Mouse (Mus musculus) forebrain, embryonic 14.5 days (tissue): ENCODE results near the gene Gm44965. TPM values are rescaled to one million over a fixed set of nuclear protein-coding genes. Genes with fewer than 3 reads are reported as not detected.
"Not testable (repeated sequence)": the region's sequence is repeated elsewhere in the genome, so short reads cannot be mapped to it uniquely, and the experiment has no call there.

ENCODE experiments used
- ATAC-seq: fragments of 200-750 bp; cut with Nextera tagmentation; 2 replicates; pipeline ENCODE4 v1.8.0; 2017; ENCODE audit warnings: mild to moderate bottlenecking, moderate library complexity
- DNase-seq: peaks from one replicate; pipeline ENCODE4 v3.0.0-alpha.2; 2015; ENCODE audit warnings: low spot score
- H3K27ac ChIP-seq: fragments of 300-500 bp; sonication (generic); 2 replicates; pipeline ENCODE4 v1.5.1; 2014; ENCODE audit warnings: low read depth, mild to moderate bottlenecking, control low read depth, low read length, moderate library complexity
- H3K27me3 ChIP-seq: fragments of 300-500 bp; sonication (generic); replicated peaks from 2 replicates; pipeline ENCODE4 v1.6.1; 2014; ENCODE audit warnings: low read length, control low read depth, mixed read lengths; ENCODE audit not compliant: control insufficient read depth, insufficient read depth
- H3K36me3 ChIP-seq: fragments of 300-500 bp; sonication (generic); 2 replicates; pipeline ENCODE4 v1.6.1; 2014; ENCODE audit warnings: low read length, control low read depth; ENCODE audit not compliant: control insufficient read depth, insufficient read depth
- H3K4me1 ChIP-seq: fragments of 300-500 bp; sonication (generic); 2 replicates; pipeline ENCODE4 v1.6.1; 2014; ENCODE audit warnings: antibody characterized with exemption, low read length, control low read depth; ENCODE audit not compliant: control insufficient read depth, insufficient read depth
- H3K4me2 ChIP-seq: fragments of 300-500 bp; sonication (generic); 2 replicates; pipeline ENCODE4 v1.6.1; 2014; ENCODE audit warnings: mild to moderate bottlenecking, control low read depth, low read length
- H3K4me3 ChIP-seq: fragments of 300-500 bp; sonication (generic); 2 replicates; pipeline ENCODE4 v1.5.1; 2014; ENCODE audit warnings: low read depth, low read length, control low read depth
- H3K9ac ChIP-seq: fragments of 300-500 bp; sonication (generic); 2 replicates; pipeline ENCODE4 v1.6.1; 2014; ENCODE audit warnings: mild to moderate bottlenecking, low read length, control low read depth, moderate library complexity
- H3K9me3 ChIP-seq: fragments of 300-500 bp; sonication (generic); replicated peaks from 2 replicates; pipeline ENCODE4 v1.6.1; 2016; ENCODE audit warnings: low read length, control low read depth, mixed read lengths; ENCODE audit not compliant: control insufficient read depth
- WGBS: fragments of 180-500 bp; shearing (Covaris S2); extraction: QIAGEN DNeasy Blood & Tissue Kit; methylation state at CpG from one replicate; pipeline ENCODE4 v1.1.7; 2014; 5-methylcytosine and 5-hydroxymethylcytosine counted together
- polyA plus RNA-seq: library from polyadenylated mRNA; unstranded; fragments of >200 nt; fragmentation: Nextera tagmentation; extraction: Ambion mirVana; gene quantifications from 2 replicates; pipeline ENCODE4 v1.2.1, GENCODE M21; 2014

The Gm44965 gene
- polyA plus RNA-seq, 1 experiment from 2014 or later, result not detected

GRCm38 (mm10) chr6:48609512-48609911, 15.8 kb downstream of the Gm44965 start:
- ATAC-seq (no peak), DNase-seq (no peak)
- no peak overlapping the region for H3K9ac ChIP-seq
- H3K36me3 ChIP-seq, result peaks cover 13% of the 10 kb centered on the region
- H3K27ac ChIP-seq, result no peak overlapping the region
- H3K9me3 ChIP-seq, result no peaks in the 10 kb centered on the region
- WGBS, result 64% methylated on average over 7 of the region's 7 CpGs
- H3K27me3 ChIP-seq, result no peaks in the 10 kb centered on the region
- H3K4me2 ChIP-seq, result no peak overlapping the region
- H3K4me1 ChIP-seq, result no peaks in the 10 kb centered on the region
- H3K4me3 ChIP-seq, result no peak overlapping the region

- Histone ChIP-seq H3K4me1 (no peaks in the 10 kb centered on the region), H3K4me3 (no peak overlapping the region), H3K9me3 (no peaks in the 10 kb centered on the region), H3K27me3 (no peaks in the 10 kb centered on the region), H3K4me2 (no peak overlapping the region), H3K36me3 (peaks cover 15% of the 10 kb centered on the region), H3K9ac (no peak overlapping the region), H3K27ac (no peak overlapping the region)
- 88% methylated on average over 3 of the region's 3 CpGs for WGBS
- ATAC-seq (no peak), DNase-seq (no peak)
These were observed 16.9 kb downstream of the Gm44965 start for GRCm38 (mm10) chr6:48610657-48611056.

DNA sequence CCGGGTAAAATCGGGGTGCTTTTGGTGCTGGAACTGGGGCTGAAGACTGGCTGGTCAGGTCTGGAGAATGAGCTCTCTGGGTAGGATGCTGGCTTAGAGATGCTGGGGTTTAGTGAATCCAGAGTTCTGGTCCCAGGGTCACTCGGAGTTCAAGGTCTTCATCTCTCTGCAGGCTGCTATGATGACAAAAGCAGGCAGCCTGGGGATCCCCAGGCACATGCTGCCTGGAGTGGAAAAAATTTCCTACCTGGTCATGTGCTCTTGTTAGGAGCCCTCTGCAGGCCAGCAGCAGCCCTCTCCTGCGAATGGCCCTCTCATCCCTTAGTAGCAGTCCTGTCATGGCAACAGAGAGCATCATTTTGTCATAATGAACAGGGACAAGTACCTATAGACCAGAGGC, 19.7 kb downstream of the Gm44965 start:
- no peaks in the 10 kb centered on the region for H3K4me1 ChIP-seq
- no peak overlapping the region for H3K27ac ChIP-seq
- peaks cover 20% of the 10 kb centered on the region for H3K36me3 ChIP-seq
- ATAC-seq, result no peak
- no peaks in the 10 kb centered on the region for H3K27me3 ChIP-seq
- no peaks in the 10 kb centered on the region for H3K9me3 ChIP-seq
- H3K9ac ChIP-seq, result no peak overlapping the region
- no peak overlapping the region for H3K4me2 ChIP-seq
- H3K4me3 ChIP-seq, result no peak overlapping the region
- DNase-seq, result no peak
- 88% methylated on average over 4 of the region's 4 CpGs for WGBS

DNA sequence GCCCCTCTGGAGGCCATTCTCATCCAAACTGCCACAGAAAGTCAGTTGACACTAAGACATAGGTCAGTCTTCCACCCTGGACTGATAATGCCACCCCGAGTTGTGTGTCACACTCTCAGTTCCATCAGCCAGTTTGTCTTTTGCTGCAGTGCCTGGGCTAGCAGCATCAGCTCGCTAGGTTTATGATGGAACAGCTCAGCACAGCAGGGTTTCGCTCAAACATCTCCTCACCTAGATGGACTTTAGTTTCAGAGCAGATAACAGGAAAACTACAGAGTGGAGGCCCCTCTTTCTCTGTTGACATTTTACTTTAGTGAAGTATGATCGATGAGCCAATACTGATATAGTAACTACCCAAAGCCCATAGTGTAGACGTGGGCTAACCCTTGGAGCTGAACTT, 21.0 kb downstream of the Gm44965 start:
- H3K4me3 ChIP-seq, result no peak overlapping the region
- ATAC-seq (no peak), DNase-seq (no peak)
- H3K27ac ChIP-seq, result no peak overlapping the region
- peaks cover 28% of the 10 kb centered on the region for H3K36me3 ChIP-seq
- H3K27me3 ChIP-seq, result no peaks in the 10 kb centered on the region
- no peak overlapping the region for H3K9ac ChIP-seq
- no peaks in the 10 kb centered on the region for H3K4me1 ChIP-seq
- no peak overlapping the region for H3K4me2 ChIP-seq
- H3K9me3 ChIP-seq, result no peaks in the 10 kb centered on the region
- 94% methylated on average over 5 of the region's 5 CpGs for WGBS

DNA sequence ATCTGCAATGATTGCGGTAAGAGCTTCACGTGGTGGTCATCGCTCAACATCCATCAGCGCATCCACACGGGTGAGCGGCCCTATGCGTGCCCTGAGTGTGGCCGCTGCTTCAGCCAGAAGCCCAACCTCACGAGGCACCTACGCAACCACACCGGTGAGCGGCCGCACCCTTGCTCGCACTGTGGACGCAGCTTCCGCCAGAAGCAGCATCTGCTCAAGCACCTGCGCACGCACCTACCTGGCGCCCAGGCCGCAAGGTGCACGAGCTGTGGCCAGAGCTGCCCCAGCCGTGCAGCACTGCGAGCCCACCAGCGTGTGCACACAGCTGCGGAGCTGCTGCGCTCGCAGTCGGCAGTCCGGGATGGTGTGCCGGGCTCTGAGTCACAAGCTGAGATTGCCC, 26.3 kb downstream of the Gm44965 start:
- ATAC-seq (no peak), DNase-seq (no peak)
- WGBS, result 95% methylated on average over 30 of the region's 30 CpGs
- Histone ChIP-seq H3K4me1 (no peaks in the 10 kb centered on the region), H3K4me2 (no peak overlapping the region), H3K9ac (no peak overlapping the region), H3K36me3 (peaks cover 34% of the 10 kb centered on the region), H3K27ac (no peak overlapping the region), H3K9me3 (no peaks in the 10 kb centered on the region), H3K27me3 (no peaks in the 10 kb centered on the region), H3K4me3 (no peak overlapping the region)

- WGBS, result 84% methylated on average over 8 of the region's 8 CpGs
- DNase-seq, H3K27me3 ChIP-seq, H3K4me1 ChIP-seq, H3K9me3 ChIP-seq, H3K4me2 ChIP-seq, H3K4me3 ChIP-seq, ATAC-seq, H3K9ac ChIP-seq, H3K27ac ChIP-seq: not testable (repeated sequence)
- peaks cover 30% of the 10 kb centered on the region for H3K36me3 ChIP-seq
These were observed 28.6 kb downstream of the Gm44965 start for GRCm38 (mm10) chr6:48622186-48622843.

- 18% methylated on average over 1 of the region's 1 CpGs for WGBS
- DNase-seq (no peak), ATAC-seq (no peak)
These were observed 29.7 kb downstream of the Gm44965 start for GRCm38 (mm10) chr6:48623460-48623859.

DNA sequence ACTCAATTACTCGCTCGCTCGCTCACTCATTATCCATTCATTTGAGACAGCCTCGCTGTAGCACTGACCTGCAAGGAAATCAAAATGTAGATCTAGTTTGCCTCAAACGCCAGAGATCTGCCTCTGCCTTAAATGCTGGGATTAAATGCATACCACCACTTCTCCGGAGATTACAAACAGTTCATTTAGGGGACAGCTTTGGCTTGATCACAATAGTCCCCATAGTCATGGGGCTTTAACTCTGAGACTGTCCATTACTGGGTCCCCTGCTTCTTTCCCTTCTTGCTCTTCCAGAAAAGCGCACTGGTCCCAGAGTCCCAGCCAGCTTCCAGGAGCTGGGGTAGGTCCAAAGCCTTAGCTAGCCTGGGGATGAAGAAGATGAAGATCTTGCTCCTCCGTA, 32.7 kb downstream of the Gm44965 start, which contains the start of gene AI854703:
AI854703 (plus strand) TSS at position 301 of the 400 bp plus-strand sequence.
- H3K4me3 ChIP-seq, result peak within 1 kb of the TSS; percentile 44
- peaks cover 5% of the 10 kb centered on the region; the same call in 1 of the 2 replicates for H3K4me1 ChIP-seq
- peak within 1 kb of the TSS; percentile 73 for H3K4me2 ChIP-seq
- WGBS, result 17% methylated on average over 8 of the region's 8 CpGs
- ATAC-seq (no peak), DNase-seq (no peak)
- peak within 1 kb of the TSS; percentile 55 for H3K9ac ChIP-seq
- peaks cover 6% of the 10 kb centered on the region; the same call in 1 of the 2 replicates for H3K36me3 ChIP-seq
- H3K27ac ChIP-seq, result no peak within 1 kb of the TSS
- no peaks in the 10 kb centered on the region for H3K9me3 ChIP-seq
- H3K27me3 ChIP-seq, result peaks cover 17% of the 10 kb centered on the region

More at GRCm38 (mm10) chr6:48623460-48623859, 29.7 kb downstream of the Gm44965 start:
- Histone ChIP-seq H3K27me3 (peaks cover 10% of the 10 kb centered on the region), H3K4me2 (no peak overlapping the region), H3K4me1 (peaks cover 5% of the 10 kb centered on the region; the same call in 1 of the 2 replicates), H3K9ac (no peak overlapping the region), H3K27ac (no peak overlapping the region), H3K4me3 (no peak overlapping the region), H3K36me3 (peaks cover 30% of the 10 kb centered on the region), H3K9me3 (no peaks in the 10 kb centered on the region)

- 0 out of 2 replicates have a peak, but pooled peaks have one; percentile 37 for ATAC-seq
- Histone ChIP-seq H3K27ac (no peak overlapping the region), H3K27me3 (peaks cover 17% of the 10 kb centered on the region)
These were observed 33.2 kb downstream of the Gm44965 start for GRCm38 (mm10) chr6:48626984-48627383.

More at GRCm38 (mm10) chr6:48626984-48627383, 33.2 kb downstream of the Gm44965 start:
- H3K36me3 ChIP-seq, result 0 out of 2 replicates have a peak, but pooled peaks cover under 1% of the 10 kb centered on the region
- no peaks in the 10 kb centered on the region for H3K9me3 ChIP-seq
- peak overlapping the region; percentile 55 for H3K9ac ChIP-seq
- peak; percentile 60 for DNase-seq
- WGBS, result 0% methylated on average over 32 of the region's 32 CpGs
- peak overlapping the region; percentile 44 for H3K4me3 ChIP-seq
- H3K4me2 ChIP-seq, result peak overlapping the region; percentile 73
- H3K4me1 ChIP-seq, result peaks cover 5% of the 10 kb centered on the region; the same call in 1 of the 2 replicates
